Mouse (Mus musculus): Measurements from ENCODE around the gene S1pr3. TPM values are rescaled to one million over a fixed set of nuclear protein-coding genes. Genes with fewer than 3 reads are reported as not detected.
A peak's percentile ranks its signal among the peaks of the same experiment; 100 is the strongest.

Gene S1pr3
- total RNA-seq, 2 experiments from 2014 or later, result 17.9 to 18.4 TPM

DNA sequence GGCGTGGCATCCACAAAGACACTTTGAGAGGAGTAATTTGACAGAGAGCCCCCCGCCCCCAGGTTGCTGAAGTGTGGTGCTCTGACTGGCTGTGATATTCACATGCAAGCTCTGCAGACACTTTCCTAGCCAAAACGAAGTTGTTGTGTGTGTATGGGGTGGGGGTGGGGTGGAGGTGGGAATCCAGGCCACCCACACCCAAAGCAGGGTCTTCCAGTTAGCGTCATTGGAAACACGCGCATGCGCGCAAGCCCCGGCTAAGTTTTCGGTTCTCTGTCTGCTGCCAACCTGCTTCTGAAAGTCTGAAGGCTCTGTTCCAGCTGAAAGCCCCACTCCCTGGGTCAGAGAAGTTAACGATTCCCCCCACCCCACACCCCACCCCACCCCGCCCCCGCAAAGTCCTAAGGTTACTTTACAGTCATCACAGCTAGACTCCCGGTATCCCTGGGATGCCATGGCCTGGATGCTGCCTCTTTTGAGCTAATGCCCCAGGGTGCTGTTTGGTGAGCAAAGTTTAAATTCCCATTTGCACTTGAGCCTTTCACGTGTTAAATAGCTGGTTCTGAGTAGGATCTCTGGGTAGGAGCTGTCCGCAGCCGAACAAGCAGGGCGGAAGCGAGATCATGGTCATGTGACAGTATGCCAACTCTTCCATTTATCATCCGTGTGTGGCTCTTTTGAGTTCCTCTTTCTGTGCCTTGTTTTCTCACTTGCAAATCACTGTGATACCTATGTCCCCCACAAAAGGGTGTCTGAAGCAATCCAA is 7.5 kb upstream of the S1pr3 start:
- no peak for DNase-seq
- intact Hi-C loops (cut with DNase I), result no loop called here

DNA sequence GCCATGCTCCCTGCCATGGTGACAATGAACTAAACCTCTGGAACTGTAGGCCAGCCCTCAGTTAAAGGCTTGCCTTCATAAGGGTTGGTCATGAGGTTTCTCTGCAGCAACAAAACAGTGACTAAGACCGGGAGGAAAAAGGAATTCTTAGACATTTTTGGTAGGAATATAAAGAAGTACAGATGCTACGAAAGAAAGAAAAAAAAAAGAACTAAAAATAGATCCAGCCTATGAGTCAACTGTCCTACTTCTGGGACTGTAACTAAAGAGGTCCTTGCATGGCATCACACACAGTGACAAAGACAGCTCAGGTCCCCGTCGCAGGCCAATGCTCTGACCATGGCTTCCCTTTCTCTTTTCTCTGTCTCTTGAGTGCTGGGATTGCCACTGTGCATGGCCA is 3.9 kb upstream of the S1pr3 start:
- no peak for DNase-seq
- intact Hi-C loops (cut with DNase I), result no loop called here

DNA sequence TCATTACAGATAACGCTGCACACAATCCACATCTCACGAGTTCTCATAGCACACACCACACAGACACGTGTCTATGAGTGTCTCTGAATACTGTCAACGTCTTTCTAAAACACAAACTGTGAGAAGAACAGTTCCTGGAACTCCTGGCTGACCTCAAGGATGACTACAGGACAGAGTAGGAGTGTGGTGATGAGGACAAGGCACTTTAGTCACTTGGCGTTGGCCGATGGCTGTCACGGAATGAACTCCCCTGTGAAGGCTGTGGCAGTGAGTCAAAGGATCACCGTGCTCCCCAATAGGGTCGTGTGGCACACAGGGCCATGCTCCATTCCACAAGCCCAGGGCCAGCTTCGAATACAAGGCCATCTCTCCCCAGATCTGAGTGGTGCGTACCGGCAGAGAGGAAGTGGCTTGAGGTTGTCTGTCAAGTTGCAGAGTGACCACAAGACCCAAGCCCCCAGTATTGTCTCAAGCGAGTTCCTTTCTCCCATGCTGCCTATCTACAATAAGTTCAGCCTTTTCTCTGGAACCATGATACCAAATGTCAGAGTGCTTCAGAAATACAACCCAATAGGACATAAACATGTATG is 2.6 kb upstream of the S1pr3 start:
- intact Hi-C loops (cut with DNase I), result loop anchor here (5.0 kb wide), 2 partner anchors 74 to 94 kb away; no protein-coding TSS in a partner anchor
- no peak for DNase-seq

DNA sequence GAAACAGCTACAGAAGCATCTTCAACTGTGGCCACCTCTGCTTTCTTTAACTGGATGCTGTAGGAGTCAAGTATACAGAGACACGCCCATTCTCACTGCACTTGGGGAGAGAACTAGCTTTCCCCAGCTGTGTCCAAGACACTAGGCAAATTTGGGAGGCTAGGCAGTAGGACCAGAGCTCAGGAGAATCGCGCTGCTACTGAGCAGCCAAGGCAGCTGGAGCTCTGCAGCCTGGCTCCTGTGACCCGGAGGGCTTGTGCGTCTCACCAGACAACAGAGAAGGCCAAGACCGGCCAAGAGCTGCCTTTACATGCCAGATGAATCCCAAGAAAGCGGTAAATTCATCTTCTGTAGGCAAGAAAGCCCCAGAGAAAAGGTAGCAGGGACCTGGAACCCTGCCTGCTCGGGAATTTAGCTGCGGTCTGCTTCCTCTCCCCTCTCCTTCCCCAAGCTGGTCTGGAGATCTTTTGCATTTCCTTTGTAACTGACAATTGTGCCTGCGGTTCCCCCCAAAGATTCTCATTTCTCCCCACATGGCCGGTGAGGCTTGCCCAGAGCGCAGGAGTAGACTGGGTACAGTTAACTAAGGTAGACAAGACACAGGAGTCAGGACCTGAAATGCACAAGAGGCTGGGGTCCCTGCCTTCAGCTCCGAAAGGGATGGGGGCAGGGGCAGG is 760 bp upstream of the S1pr3 start:
- intact Hi-C loops (cut with DNase I), result loop anchor here (5.0 kb wide), 2 partner anchors 75 to 95 kb away; no protein-coding TSS in a partner anchor

DNA sequence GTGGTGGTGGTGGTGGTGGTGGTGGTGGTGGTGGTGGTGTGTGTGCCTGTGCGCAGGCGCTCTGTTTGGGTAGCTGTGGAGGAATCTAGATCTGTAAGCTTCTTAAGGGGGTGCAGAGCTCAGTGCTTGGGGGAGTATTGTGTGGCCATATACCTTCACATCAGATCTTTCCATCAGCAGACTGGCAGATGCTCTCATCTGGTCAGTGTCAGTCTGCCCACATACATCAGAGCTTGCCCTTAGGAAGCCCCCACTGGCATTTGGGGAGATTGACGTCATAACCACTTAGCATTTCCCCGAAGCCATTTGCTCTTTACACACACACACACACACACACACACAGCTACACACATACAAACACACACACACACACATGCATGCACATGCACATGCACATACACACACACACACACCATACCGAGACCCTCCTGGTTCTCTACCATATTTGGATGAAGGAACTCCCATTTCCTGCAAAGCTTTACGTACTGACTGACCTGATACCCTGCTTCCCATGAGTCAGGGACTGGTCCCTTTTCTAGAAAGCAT is 1.6 kb downstream of the S1pr3 start:
- intact Hi-C loops (cut with DNase I), result loop anchor here (5.0 to 10.0 kb wide), 3 partner anchors 78 to 305 kb away; partner anchors contain the start of gene Spin1
- no peak for DNase-seq

More for the DNA sequence above, 760 bp upstream of the S1pr3 start:
- peak in 1 of 2 experiments; percentile 31 for DNase-seq

- DNase-seq, result no peak
- intact Hi-C loops (cut with DNase I), result loop anchor here (10.0 kb wide), 1 partner anchor 306 kb away; the partner anchor contains the start of gene Spin1
These were observed 2.8 kb downstream of the S1pr3 start for GRCm38 (mm10) chr13:51411243-51411642.

DNA sequence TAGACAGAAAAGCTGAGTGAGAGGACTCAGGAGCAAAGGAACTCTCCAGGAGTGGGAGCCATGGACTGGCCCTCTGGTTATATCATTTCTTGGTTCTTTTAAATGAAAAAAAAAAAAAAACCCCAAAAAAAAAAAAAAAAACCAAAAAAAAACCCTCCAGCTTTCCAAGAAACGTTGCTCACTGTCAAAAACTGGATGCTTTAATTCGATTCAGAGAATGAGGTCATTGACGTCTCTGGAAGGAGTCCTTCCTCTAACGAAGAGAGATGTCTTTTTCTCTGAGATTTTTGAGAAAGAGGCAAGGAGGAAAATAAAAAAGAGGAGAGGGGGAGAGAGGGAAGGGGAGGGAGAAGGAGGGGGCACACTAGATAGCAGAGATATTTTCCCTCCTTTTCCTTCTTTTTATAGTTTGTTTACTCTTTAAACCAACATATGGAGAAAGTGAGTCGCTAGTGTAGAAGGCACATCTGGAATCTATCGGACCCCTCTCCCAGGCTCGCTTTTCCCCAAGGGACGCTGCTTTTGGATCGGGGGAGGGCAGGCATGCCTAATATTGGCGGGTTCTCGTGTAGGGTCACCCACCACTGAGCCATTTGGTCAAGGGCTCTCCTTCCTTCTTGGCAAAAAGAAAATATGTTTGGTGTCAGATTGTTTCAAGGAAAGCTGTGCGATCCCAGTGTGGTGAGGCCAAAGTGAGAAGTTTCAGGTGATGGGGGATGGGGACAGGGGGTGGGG is 3.4 kb downstream of the S1pr3 start:
- intact Hi-C loops (cut with DNase I), result loop anchor here (10.0 kb wide), 1 partner anchor 307 kb away; the partner anchor contains the start of gene Spin1
- no peak for DNase-seq

- intact Hi-C loops (cut with DNase I), result loop anchor here (10.0 kb wide), 1 partner anchor 309 kb away; the partner anchor contains the start of gene Spin1
These were observed 5.0 kb downstream of the S1pr3 start for GRCm38 (mm10) chr13:51413461-51413860.

GRCm38 (mm10) chr13:51416727-51417126 is 8.3 kb downstream of the S1pr3 start:
- no peak for DNase-seq
- intact Hi-C loops (cut with DNase I), result loop anchor here (10.0 kb wide), 1 partner anchor 312 kb away; the partner anchor contains the start of gene Spin1

More at GRCm38 (mm10) chr13:51413461-51413860, 5.0 kb downstream of the S1pr3 start:
- peak in 1 of 2 experiments; percentile 53 for DNase-seq

DNA sequence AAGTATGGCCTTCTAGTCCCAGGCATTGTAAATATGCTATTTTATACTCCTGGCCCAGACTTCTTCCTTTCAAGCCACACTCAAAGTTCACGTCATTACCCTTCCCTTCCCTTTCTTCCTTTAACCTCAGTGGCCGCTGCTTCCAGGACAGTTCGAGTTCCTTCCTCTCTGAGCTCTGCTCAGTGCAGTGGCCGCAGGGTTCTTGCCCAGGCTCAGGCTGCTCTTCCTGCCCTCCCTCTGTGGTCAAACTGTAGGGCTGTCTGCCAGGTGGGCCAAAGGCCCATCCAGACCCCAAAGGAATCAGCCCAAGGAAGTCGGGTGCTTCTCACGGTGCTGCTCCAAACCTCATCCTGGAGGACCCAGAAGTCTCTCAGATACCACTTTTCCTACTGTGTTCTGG is 9.4 kb downstream of the S1pr3 start:
- intact Hi-C loops (cut with DNase I), result loop anchor here (2.0 to 10.0 kb wide), 4 partner anchors 209 to 469 kb away; partner anchors contain the start of gene Spin1
- DNase-seq, result peak; percentile 49 to 51

GRCm38 (mm10) chr13:51418268-51418941 is 10.0 kb downstream of the S1pr3 start:
- intact Hi-C loops (cut with DNase I), result loop anchor here (2.0 to 10.0 kb wide), 4 partner anchors 210 to 470 kb away; partner anchors contain the start of gene Spin1
- peak; percentile 96 for DNase-seq

DNA sequence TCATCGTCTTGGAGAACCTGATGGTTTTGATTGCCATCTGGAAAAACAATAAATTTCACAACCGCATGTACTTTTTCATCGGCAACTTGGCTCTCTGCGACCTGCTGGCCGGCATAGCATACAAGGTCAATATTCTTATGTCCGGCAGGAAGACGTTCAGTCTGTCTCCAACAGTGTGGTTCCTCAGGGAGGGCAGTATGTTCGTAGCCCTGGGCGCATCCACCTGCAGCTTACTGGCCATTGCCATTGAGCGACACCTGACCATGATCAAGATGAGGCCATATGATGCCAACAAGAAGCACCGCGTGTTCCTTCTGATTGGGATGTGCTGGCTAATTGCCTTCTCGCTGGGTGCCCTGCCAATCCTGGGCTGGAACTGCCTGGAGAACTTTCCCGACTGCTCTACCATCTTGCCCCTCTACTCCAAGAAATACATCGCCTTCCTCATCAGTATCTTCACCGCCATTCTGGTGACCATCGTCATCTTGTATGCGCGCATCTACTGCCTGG is 10.6 kb downstream of the S1pr3 start:
- intact Hi-C loops (cut with DNase I), result loop anchor here (2.0 to 10.0 kb wide), 4 partner anchors 210 to 470 kb away; partner anchors contain the start of gene Spin1
- no peak for DNase-seq

GRCm38 (mm10) chr13:51419501-51419900 is 11.1 kb downstream of the S1pr3 start:
- intact Hi-C loops (cut with DNase I), result loop anchor here (2.0 to 10.0 kb wide), 4 partner anchors 211 to 471 kb away; partner anchors contain the start of gene Spin1
- DNase-seq, result no peak

GRCm38 (mm10) chr13:51420861-51421260 is 12.4 kb downstream of the S1pr3 start:
- intact Hi-C loops (cut with DNase I), result loop anchor here (5.0 kb wide), 1 partner anchor 196 kb away; no protein-coding TSS in a partner anchor
- DNase-seq, result no peak

DNA sequence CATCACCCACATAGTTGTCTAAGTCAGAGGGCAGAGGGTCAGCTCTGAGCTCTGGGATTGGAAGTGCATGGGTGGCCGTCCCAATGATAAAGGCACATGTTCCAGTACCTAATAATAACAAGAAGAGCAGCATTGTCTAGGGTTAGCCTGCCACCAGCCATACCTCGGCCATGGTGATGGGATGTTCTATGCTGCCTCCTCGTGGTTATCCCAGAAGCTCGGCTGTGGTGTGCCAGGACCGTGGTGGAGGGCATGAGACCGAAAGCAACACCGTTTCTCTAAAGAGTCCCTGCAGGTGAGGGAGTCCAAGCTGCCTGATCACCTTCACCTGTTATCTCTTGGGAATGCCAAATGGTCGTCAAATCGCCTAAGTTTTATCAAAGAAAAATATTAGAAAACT is 15.2 kb downstream of the S1pr3 start:
- intact Hi-C loops (cut with DNase I), result loop anchor here (1.0 to 5.0 kb wide), 2 partner anchors 194 to 474 kb away; no protein-coding TSS in a partner anchor

DNA sequence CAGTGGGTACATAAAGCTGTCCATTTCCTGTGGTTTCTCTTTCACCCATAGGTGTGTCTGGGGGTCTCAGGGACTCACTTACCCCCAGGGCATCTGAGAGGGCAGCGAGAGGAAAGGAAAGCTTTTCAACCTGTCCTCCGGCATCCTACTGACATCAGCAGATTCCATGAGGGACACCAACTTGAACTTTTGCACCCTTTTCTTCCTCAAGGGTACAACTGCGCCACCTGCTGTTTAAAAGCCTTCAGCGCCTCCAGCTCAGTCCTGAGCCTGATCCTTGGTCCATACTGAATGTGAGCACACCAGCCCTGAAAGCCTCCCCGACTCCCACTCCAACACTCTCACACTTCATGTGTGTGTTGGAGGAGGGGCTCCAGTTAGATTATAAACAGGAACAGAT is 16.2 kb downstream of the S1pr3 start:
- intact Hi-C loops (cut with DNase I), result loop anchor here (1.0 to 5.0 kb wide), 2 partner anchors 193 to 475 kb away; no protein-coding TSS in a partner anchor
- DNase-seq, result peak; percentile 65 to 85

More for the DNA sequence above, 15.2 kb downstream of the S1pr3 start:
- no peak for DNase-seq

DNA sequence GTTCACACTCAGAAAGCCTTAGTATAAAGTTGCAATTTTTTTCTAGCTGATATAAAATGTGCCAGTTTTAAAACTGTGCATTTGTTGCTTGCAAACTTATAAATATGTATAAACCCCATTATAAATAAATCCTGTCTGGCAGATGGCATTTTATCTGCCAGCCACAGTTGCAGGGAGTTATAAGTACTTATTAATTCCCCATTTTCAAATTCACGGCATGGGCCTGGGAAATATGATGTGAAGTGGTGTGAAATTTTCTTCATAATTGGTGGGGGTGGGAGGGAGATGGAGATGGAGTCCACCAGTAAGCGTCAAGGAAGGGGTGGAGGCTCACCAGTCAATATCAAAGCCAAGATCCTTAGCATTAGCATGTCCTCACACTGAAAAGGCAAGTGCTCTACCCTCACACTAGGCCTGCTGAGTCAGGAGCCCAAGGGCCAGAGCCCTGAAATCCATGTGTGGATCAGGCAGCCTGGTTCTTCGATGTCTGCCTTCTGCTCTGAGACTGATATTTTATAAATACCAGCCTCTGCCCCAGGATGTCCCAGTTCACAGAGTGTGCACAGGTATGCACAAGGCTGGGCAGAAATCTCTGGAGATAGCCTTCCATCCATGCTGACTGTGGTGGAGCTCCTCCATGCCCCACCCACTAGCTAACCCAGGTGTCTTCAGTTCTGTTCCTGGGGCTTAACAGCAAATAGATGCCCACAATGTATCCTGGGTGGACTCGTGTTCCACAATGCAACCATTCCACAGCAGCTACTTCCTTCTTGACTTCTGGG is 17.4 kb downstream of the S1pr3 start:
- intact Hi-C loops (cut with DNase I), result no loop called here
- no peak for DNase-seq

- intact Hi-C loops (cut with DNase I), result no loop called here
- no peak for DNase-seq
These were observed 24.9 kb downstream of the S1pr3 start for GRCm38 (mm10) chr13:51433371-51433770.

All from heart, postnatal 14 days (tissue).